Mouse (Mus musculus): ENCODE data around the gene Fam81a. TPM values are rescaled to one million over a fixed set of nuclear protein-coding genes. Genes with fewer than 3 reads are reported as not detected.

Fam81a gene
- polyA plus RNA-seq, 1 experiment from 2014 or later, result 46.6 TPM

DNA sequence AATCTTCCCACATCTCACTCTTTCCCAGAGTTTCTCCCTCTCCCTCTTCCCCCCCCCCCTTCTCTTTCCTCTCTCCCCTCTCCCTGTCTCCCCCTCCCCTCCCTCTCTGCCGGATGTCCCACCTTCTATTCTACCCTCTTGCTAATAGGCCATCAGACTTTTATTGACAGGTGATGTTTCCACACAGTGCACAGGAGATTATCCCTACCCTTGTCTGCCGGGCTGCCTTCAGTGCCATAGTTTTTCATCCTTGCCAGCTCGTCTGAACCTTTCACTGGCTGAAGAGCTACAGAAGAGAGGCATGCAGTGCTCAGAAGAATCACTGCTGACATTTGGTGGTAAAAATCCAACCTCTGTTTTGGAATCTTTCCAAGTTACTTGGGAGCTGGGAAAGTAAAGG is 88.9 kb downstream of the Fam81a start:
- no peak for ATAC-seq (ENCODE audit: insufficient number of reproducible peaks, insufficient read depth, low FRiP score, low read depth)
- Histone ChIP-seq H3K9me3 (ENCODE audit: control insufficient read depth, low read length) (0 out of 2 replicates have a peak, but pooled peaks cover 3% of the 10 kb centered on the region), H3K27me3 (ENCODE audit: control insufficient read depth, insufficient read depth, low read length) (no peaks in the 10 kb centered on the region), H3K27ac (replicated peaks in 1 of 2; ENCODE audit: control insufficient read depth in 1 of 2, insufficient read depth in 1 of 2, low read depth in 2 of 2, low read length in 2 of 2) (no peak overlapping the region), H3K36me3 (ENCODE audit: control insufficient read depth, insufficient read depth, low read length) (no peaks in the 10 kb centered on the region), H3K4me2 (ENCODE audit: low read length) (no peak overlapping the region), H3K9ac (ENCODE audit: low read length) (no peak overlapping the region), H3K4me1 (ENCODE audit: control insufficient read depth in 2 of 2, insufficient read depth in 2 of 2, low read length in 2 of 2) (peaks cover 3 to 13% of the 10 kb centered on the region in 2 experiments; a peak in 2 of 4 replicates), H3K4me3 (ENCODE audit: control insufficient read depth in 1 of 2, insufficient read depth in 1 of 2, low read depth in 1 of 2, low read length in 2 of 2) (no peak overlapping the region)
- 33% methylated on average over 3 of the region's 3 CpGs for WGBS

GRCm38 (mm10) chr9:70052730-70053129 is 89.6 kb downstream of the Fam81a start:
- no peak overlapping the region for H3K9ac ChIP-seq (ENCODE audit: low read length)
- H3K36me3 ChIP-seq (ENCODE audit: control insufficient read depth, insufficient read depth, low read length), result no peaks in the 10 kb centered on the region
- ATAC-seq (ENCODE audit: insufficient number of reproducible peaks, insufficient read depth, low FRiP score, low read depth), result no peak
- no peak overlapping the region for H3K4me3 ChIP-seq (ENCODE audit: control insufficient read depth in 1 of 2, insufficient read depth in 1 of 2, low read depth in 1 of 2, low read length in 2 of 2)
- WGBS, result 81% methylated on average over 3 of the region's 3 CpGs
- H3K4me2 ChIP-seq (ENCODE audit: low read length), result no peak overlapping the region
- peaks cover 3 to 13% of the 10 kb centered on the region in 2 experiments; a peak in 2 of 4 replicates for H3K4me1 ChIP-seq (ENCODE audit: control insufficient read depth in 2 of 2, insufficient read depth in 2 of 2, low read length in 2 of 2)
- no peaks in the 10 kb centered on the region for H3K27me3 ChIP-seq (ENCODE audit: control insufficient read depth, insufficient read depth, low read length)
- 0 out of 2 replicates have a peak, but pooled peaks cover 3% of the 10 kb centered on the region for H3K9me3 ChIP-seq (ENCODE audit: control insufficient read depth, low read length)
- H3K27ac ChIP-seq (replicated peaks in 1 of 2; ENCODE audit: control insufficient read depth in 1 of 2, insufficient read depth in 1 of 2, low read depth in 2 of 2, low read length in 2 of 2), result no peak overlapping the region

DNA sequence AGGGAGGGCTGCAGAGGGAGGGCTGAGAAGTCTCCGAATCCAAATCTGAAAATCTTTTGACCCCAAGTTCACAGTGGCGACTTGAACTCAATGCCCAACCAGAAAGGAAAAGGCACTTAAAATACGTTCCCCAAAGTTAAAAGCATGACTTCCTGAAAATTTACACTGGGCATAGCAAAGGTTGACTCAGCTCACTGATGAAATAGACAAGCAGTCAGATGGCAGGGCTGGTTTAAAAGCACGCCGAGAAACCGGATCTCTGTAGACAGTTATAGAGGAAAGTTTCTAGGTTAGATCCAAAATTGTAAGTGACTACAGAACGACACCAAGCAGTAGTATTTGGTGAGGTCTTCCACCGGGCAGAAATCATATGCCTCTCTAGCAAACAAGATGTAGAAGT is 92.5 kb downstream of the Fam81a start:
- no peaks in the 10 kb centered on the region for H3K9me3 ChIP-seq (ENCODE audit: control insufficient read depth, low read length)
- no peak overlapping the region for H3K9ac ChIP-seq (ENCODE audit: low read length)
- 57% methylated on average over 8 of the region's 8 CpGs for WGBS
- no peaks in the 10 kb centered on the region for H3K27me3 ChIP-seq (ENCODE audit: control insufficient read depth, insufficient read depth, low read length)
- no peak overlapping the region for H3K4me2 ChIP-seq (ENCODE audit: low read length)
- ATAC-seq (ENCODE audit: insufficient number of reproducible peaks, insufficient read depth, low FRiP score, low read depth), result no peak
- 0 out of 4 replicates have a peak overlapping the region, but pooled peaks of 1 of the 2 experiments have one; percentile 37 for H3K27ac ChIP-seq (replicated peaks in 1 of 2; ENCODE audit: control insufficient read depth in 1 of 2, insufficient read depth in 1 of 2, low read depth in 2 of 2, low read length in 2 of 2)
- no peak overlapping the region for H3K4me3 ChIP-seq (ENCODE audit: control insufficient read depth in 1 of 2, insufficient read depth in 1 of 2, low read depth in 1 of 2, low read length in 2 of 2)
- H3K36me3 ChIP-seq (ENCODE audit: control insufficient read depth, insufficient read depth, low read length), result no peaks in the 10 kb centered on the region
- H3K4me1 ChIP-seq (ENCODE audit: control insufficient read depth in 2 of 2, insufficient read depth in 2 of 2, low read length in 2 of 2), result peaks cover 5 to 17% of the 10 kb centered on the region in 2 experiments

DNA sequence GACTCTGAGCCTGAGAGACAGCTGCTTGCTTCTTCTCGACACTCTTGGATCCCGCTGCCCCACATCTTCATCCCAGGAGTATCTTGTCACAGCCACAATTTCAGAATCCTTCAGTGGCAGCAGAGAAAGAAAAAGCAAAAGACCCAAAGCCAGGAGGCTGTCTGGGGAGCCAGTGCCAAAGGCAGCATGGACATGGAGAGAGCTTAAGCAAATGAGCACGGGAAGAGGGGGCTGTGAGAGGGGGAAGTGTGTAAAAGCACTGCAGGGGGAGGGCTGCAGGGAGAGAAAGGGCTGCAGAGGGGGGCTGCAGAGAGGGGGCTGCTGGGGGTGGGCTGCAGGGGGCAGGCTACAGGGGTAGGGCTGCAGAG is 93.0 kb downstream of the Fam81a start:
- 31% methylated on average over 3 of the region's 3 CpGs for whole genome bisulfite sequencing
- Histone ChIP-seq H3K4me2 (ENCODE audit: low read length) (no peak overlapping the region), H3K4me3 (ENCODE audit: control insufficient read depth in 1 of 2, insufficient read depth in 1 of 2, low read depth in 1 of 2, low read length in 2 of 2) (no peak overlapping the region), H3K9ac (ENCODE audit: low read length) (no peak overlapping the region), H3K27me3 (ENCODE audit: control insufficient read depth, insufficient read depth, low read length) (no peaks in the 10 kb centered on the region), H3K36me3 (ENCODE audit: control insufficient read depth, insufficient read depth, low read length) (no peaks in the 10 kb centered on the region), H3K9me3 (ENCODE audit: control insufficient read depth, low read length) (no peaks in the 10 kb centered on the region), H3K4me1 (ENCODE audit: control insufficient read depth in 2 of 2, insufficient read depth in 2 of 2, low read length in 2 of 2) (peaks cover 5 to 17% of the 10 kb centered on the region in 2 experiments), H3K27ac (replicated peaks in 1 of 2; ENCODE audit: control insufficient read depth in 1 of 2, insufficient read depth in 1 of 2, low read depth in 2 of 2, low read length in 2 of 2) (peak overlapping the region; percentile 18 to 37; a peak in 2 of 4 replicates)
- ATAC-seq (ENCODE audit: insufficient number of reproducible peaks, insufficient read depth, low FRiP score, low read depth), result no peak

GRCm38 (mm10) chr9:70048751-70049415 is 93.5 kb downstream of the Fam81a start:
- Histone ChIP-seq H3K4me1 (ENCODE audit: control insufficient read depth in 2 of 2, insufficient read depth in 2 of 2, low read length in 2 of 2) (peaks cover 5 to 17% of the 10 kb centered on the region in 2 experiments), H3K9me3 (ENCODE audit: control insufficient read depth, low read length) (no peaks in the 10 kb centered on the region), H3K27ac (replicated peaks in 1 of 2; ENCODE audit: control insufficient read depth in 1 of 2, insufficient read depth in 1 of 2, low read depth in 2 of 2, low read length in 2 of 2) (peak overlapping the region; percentile 18 to 37; a peak in 2 of 4 replicates), H3K9ac (ENCODE audit: low read length) (no peak overlapping the region), H3K4me2 (ENCODE audit: low read length) (no peak overlapping the region), H3K4me3 (ENCODE audit: control insufficient read depth in 1 of 2, insufficient read depth in 1 of 2, low read depth in 1 of 2, low read length in 2 of 2) (no peak overlapping the region), H3K27me3 (ENCODE audit: control insufficient read depth, insufficient read depth, low read length) (no peaks in the 10 kb centered on the region), H3K36me3 (ENCODE audit: control insufficient read depth, insufficient read depth, low read length) (no peaks in the 10 kb centered on the region)
- WGBS, result 50% methylated on average over 6 of the region's 6 CpGs
- no peak for ATAC-seq (ENCODE audit: insufficient number of reproducible peaks, insufficient read depth, low FRiP score, low read depth)

DNA sequence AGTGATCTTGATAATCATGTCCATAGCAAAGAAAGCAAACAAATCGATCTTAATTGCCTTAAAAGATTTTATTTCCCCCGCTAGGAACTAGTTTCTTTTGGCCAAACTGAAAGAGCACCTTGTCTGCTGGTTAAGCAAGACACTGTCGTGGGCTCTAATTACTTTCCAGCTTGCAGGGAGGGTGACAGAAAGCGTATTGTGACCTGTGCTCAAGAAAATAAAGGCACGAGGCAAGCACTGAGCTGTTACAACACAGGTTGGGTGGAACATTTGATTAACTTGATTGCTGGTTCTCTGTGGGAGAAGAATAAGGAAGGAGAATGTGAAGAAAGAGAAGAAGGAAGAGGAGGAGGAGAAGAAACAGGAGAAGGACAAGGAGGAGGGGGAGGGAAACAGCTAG is 94.1 kb downstream of the Fam81a start:
- Histone ChIP-seq H3K27ac (replicated peaks in 1 of 2; ENCODE audit: control insufficient read depth in 1 of 2, insufficient read depth in 1 of 2, low read depth in 2 of 2, low read length in 2 of 2) (no peak overlapping the region), H3K27me3 (ENCODE audit: control insufficient read depth, insufficient read depth, low read length) (no peaks in the 10 kb centered on the region), H3K4me1 (ENCODE audit: control insufficient read depth in 2 of 2, insufficient read depth in 2 of 2, low read length in 2 of 2) (peaks cover 5 to 17% of the 10 kb centered on the region in 2 experiments), H3K4me2 (ENCODE audit: low read length) (no peak overlapping the region), H3K36me3 (ENCODE audit: control insufficient read depth, insufficient read depth, low read length) (no peaks in the 10 kb centered on the region), H3K4me3 (ENCODE audit: control insufficient read depth in 1 of 2, insufficient read depth in 1 of 2, low read depth in 1 of 2, low read length in 2 of 2) (no peak overlapping the region), H3K9ac (ENCODE audit: low read length) (no peak overlapping the region), H3K9me3 (ENCODE audit: control insufficient read depth, low read length) (no peaks in the 10 kb centered on the region)
- 58% methylated on average over 5 of the region's 5 CpGs for WGBS
- ATAC-seq (ENCODE audit: insufficient number of reproducible peaks, insufficient read depth, low FRiP score, low read depth), result no peak

DNA sequence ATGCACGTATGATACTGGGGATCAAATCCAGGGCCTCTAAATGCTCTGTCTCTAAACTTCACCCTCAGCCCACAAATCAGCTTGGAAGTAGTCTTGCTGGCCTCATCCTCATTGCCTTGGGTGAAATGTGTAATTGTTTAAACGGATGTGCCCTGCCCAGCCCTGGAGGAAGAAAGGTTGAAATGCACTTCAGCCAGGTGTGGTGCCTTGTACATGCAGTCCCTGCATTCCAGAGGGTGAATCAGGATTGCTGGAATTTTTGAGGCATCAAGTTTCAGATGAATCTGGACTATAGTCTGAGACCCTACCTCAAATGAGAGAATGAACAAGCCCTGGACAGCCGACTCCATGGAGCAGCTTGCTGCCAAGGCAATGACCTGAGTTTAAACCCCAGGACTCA is 94.5 kb downstream of the Fam81a start:
- Histone ChIP-seq H3K9me3 (ENCODE audit: control insufficient read depth, low read length) (no peaks in the 10 kb centered on the region), H3K27ac (replicated peaks in 1 of 2; ENCODE audit: control insufficient read depth in 1 of 2, insufficient read depth in 1 of 2, low read depth in 2 of 2, low read length in 2 of 2) (no peak overlapping the region), H3K9ac (ENCODE audit: low read length) (no peak overlapping the region), H3K4me1 (ENCODE audit: control insufficient read depth in 2 of 2, insufficient read depth in 2 of 2, low read length in 2 of 2) (peaks cover 5 to 17% of the 10 kb centered on the region in 2 experiments), H3K4me2 (ENCODE audit: low read length) (no peak overlapping the region), H3K4me3 (ENCODE audit: control insufficient read depth in 1 of 2, insufficient read depth in 1 of 2, low read depth in 1 of 2, low read length in 2 of 2) (no peak overlapping the region), H3K36me3 (ENCODE audit: control insufficient read depth, insufficient read depth, low read length) (no peaks in the 10 kb centered on the region), H3K27me3 (ENCODE audit: control insufficient read depth, insufficient read depth, low read length) (no peaks in the 10 kb centered on the region)
- no peak for ATAC-seq (ENCODE audit: insufficient number of reproducible peaks, insufficient read depth, low FRiP score, low read depth)
- WGBS, result 62% methylated on average over 3 of the region's 3 CpGs

DNA sequence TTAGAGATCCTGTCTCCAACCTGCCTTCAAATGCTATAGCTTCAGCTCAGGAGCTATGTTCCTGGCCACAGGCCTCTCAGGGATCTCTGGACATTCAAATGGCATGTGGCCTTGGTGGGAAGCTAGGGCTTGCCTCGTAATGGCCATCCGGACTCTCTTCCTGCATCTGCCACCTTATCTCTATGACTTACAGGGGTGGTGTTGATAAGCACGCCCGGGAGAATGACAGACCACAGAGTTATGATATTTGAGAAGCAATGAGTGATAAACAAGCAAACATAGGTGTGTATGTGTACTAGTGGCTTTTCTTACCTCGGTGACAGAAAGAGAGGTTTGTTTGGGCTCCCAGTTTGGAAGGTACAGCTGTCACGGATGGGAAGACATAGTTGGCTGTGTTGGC is 96.1 kb downstream of the Fam81a start:
- H3K27ac ChIP-seq (replicated peaks in 1 of 2; ENCODE audit: control insufficient read depth in 1 of 2, insufficient read depth in 1 of 2, low read depth in 2 of 2, low read length in 2 of 2), result no peak overlapping the region
- no peaks in the 10 kb centered on the region for H3K27me3 ChIP-seq (ENCODE audit: control insufficient read depth, insufficient read depth, low read length)
- H3K4me1 ChIP-seq (ENCODE audit: control insufficient read depth in 2 of 2, insufficient read depth in 2 of 2, low read length in 2 of 2), result peaks cover 5 to 17% of the 10 kb centered on the region in 2 experiments
- no peaks in the 10 kb centered on the region for H3K9me3 ChIP-seq (ENCODE audit: control insufficient read depth, low read length)
- H3K4me2 ChIP-seq (ENCODE audit: low read length), result no peak overlapping the region
- H3K36me3 ChIP-seq (ENCODE audit: control insufficient read depth, insufficient read depth, low read length), result no peaks in the 10 kb centered on the region
- H3K4me3 ChIP-seq (ENCODE audit: control insufficient read depth in 1 of 2, insufficient read depth in 1 of 2, low read depth in 1 of 2, low read length in 2 of 2), result no peak overlapping the region
- no peak overlapping the region for H3K9ac ChIP-seq (ENCODE audit: low read length)
- 32% methylated on average over 6 of the region's 6 CpGs for WGBS
- no peak for ATAC-seq (ENCODE audit: insufficient number of reproducible peaks, insufficient read depth, low FRiP score, low read depth)

Measured in heart, embryonic 14.5 days (tissue).